Mouse (Mus musculus) adrenal gland, adult (tissue): ENCODE measurements around the gene Nrp2.

ENCODE experiments used
- DNase-seq, 2 experiments: peaks; one replicate each; pipeline ENCODE4 v3.0.0; 2022 to 2023; ENCODE audit warnings: low spot score in 1 of 2; ENCODE audit not compliant: inconsistent age in 2 of 2

Nrp2 gene

DNA sequence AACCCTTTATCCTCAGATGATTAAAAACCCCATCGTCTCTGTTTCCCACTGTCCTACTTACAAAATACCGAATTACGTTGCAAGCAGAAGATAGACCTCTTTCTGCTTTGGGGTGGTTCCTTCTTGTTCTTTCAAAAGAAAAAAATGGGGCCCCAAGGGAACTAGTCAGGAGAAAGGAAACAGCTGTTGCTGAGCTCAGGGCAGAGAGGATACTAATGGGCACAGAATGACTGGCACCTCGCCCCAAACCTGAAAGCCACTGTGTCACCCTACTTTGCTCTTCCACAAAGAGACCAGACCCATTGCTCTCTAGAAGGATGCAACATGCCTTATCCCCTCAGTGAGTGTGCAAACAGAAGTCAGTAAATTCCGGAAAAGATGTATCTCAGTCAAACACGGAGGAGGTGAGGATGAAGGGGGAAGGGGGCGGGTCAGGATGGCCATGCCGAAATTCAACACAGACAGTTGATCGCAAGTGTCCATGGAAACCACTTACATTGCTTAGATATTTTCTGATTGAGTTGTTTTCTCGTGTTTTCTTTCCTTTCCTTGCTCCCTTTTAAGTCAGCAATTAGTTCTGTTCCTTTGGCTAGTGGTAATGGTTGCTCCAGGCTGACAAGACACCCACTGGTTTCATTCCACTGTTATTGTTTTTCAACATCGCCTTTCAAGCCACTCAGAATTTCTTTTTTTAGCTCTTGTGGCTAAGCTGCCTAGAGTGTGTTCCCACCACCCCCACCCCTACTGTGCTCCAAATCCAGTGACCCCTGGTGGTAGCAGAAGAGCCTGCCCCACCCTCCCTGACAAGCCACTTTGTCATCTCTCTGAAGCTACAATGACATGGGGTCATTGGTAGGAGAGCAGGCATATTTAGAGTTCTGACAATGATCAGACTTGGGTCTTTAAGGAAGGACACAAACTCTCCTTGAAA lies 71.5 kb downstream of the Nrp2 start:
- no peak for DNase-seq

DNA sequence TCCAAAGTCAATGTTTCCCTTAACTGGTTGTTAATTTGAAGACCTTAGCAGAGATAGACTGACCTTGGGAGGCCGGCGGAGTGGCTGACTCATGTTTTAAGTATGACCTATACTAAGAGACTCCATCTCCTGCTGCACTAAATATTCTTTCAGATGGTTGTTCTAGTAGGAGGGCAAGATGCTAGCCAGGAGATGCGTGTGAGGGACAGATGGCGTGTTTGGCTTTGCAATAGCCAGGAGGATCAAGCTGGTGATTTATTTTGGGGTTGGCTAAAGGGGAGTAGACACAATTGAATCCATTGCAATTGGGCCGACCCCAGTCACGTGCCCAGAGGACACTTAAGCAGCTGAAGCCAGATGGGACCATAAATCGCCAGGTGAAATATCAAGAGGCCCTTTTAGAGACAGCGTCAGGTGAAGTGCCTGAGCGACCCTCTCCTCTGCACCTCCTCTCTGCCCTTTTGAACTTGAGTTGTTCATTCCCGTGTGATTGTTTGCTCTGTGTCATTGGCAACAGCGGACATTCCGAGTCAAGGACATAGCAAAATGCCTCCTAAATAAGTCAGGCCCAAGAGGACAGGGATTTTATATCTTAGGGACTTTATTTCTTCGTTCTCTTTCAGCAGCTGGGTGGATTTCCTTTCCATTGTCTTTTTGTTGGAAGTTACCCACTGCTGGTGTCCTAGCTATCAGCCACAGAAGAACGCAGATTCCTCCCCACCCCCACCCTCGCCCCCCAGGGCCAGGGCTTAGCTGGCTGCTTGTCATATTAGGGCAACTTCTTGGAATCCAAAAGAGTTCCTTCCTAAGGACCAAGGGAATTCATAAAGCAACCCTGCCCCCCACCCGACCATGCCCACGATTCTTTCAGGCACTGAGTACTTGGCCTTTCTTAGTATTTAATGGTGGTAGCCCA lies 74.5 kb downstream of the Nrp2 start:
- DNase-seq = peak; percentile 81 to 86

DNA sequence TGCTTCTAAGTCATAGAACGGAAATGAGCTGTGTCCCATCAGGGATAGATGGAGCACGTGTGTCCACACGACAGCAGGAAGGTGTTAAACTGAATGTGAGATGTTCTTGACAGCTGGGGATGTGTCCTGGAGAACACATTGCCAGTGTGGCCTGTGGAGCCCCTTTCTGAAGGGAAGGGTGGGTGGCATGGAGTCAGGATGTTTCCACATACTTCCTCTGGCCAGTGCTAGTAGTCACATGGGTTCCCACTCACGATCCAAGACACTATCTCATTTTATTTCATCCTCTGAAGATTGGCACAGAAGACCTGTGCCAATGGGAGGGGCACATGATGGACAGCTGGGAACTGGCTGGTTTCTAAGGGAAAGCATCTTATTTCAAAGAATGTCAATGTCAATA lies 75.8 kb downstream of the Nrp2 start:
- no peak for DNase-seq

DNA sequence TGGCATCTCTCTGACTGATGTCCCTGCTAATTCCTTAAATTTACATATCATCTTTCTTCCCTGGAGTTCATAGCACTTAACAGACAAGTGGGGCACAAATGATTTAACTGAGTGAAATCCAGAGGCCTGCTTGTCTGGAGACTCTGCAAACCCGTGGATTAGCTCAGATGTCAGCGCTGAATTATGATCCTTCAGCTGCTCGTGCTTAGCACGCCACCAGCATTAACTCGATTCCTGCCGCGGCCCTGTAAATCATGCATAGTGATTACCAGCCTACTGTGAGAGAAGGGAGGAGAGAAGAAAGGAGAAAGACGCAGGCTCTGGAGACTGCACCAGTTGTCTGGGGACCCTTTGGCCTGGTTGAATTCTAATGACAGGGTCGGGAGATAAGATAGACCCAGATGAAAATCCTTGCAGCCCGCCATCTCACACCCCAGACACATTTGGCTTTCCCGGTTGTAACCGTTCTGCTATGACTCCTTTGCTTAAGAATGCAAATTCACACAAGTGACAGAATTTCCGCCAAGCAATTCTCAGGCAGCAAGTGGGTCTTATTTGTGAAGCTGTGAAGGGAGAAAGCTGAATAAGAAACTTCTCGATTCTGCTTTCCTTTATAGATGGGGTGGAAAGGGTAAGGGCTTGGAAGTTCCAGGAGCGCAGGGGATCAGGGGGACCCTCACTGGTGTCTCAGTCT lies 77.1 kb downstream of the Nrp2 start:
- no peak for DNase-seq

DNA sequence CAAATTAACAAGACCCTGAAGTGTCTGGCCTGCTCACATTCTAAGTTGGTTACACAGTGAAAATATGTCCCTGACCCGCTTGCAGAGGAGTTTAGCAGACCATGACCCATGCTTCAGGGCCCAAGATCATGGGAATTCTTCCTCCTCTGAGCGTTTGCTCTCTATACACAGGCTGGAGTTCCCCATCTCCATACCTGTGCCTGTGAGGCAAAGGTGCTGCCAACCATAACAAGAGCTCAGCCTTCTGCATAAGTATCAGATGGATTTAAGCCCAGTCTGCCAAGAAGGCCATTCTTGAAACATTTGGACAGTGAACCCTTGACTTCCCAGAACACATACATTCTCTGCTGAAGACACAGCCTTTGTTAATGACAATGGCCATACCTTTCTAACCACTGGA lies 79.1 kb downstream of the Nrp2 start:
- DNase-seq = no peak

DNA sequence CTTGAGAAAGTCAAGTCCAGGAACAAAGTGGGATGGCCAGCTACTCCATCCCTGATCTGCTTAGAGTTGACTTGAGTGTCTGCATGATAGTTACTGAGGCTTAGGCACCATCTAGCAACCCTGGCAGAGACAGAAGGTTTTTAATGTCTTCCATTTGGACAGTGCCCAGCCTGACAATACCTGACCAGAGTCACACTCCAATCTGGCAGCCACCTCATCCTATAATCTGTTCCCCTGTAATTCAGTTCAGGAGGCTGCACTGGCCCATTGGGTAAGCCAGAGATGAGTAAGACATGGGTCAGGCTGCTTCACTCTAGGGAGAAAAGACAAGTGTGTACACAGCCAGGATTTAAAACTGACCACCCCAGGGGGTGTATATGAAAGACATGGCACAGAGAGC lies 79.5 kb downstream of the Nrp2 start:
- no peak for DNase-seq

DNA sequence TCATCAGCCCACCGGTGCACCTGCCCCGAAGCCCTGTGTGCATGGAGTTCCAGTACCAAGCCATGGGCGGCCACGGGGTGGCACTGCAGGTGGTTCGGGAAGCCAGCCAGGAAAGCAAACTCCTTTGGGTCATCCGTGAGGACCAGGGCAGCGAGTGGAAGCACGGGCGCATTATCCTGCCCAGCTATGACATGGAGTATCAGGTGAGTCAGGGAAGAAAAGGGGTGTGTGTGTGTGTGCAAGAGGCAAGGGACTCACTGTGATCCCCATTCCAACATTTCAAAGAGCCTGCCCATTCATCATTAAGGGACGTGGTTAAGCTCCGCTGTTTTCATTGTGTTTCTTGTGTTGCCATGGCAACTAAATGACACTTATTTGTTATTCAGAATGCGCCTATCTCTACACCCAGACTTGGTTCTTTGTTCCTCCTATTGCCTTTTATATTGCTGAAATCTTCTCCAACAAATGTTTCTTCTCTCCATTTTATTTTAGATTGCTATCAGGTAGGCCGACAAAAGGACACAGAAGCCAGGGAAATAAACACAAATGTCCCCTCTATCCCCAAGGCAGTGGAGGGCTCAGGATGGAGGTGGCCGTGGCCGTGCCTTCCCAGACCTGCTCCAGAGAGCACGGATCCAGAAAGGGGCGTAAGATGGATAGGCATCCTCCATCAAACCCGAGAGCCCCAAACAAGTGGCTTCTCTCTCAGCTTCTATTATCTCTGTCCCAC lies 80.4 kb downstream of the Nrp2 start:
- peak; percentile 49 to 77 for DNase-seq

DNA sequence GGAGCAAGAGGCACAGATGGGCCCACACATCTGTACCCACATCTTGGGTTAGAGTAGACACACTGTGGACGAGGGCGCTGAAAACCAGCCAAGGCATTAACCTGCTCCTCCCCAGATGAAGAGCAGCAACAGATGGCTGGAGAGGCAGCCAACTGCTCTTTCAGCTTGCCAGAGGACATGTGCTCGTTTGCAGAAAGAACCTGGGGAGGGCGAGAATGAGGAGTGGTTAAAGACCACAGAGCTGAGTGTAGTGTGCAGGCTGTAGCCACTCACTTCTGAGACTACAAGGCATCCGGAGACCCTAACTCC lies 81.0 kb downstream of the Nrp2 start:
- no peak for DNase-seq

DNA sequence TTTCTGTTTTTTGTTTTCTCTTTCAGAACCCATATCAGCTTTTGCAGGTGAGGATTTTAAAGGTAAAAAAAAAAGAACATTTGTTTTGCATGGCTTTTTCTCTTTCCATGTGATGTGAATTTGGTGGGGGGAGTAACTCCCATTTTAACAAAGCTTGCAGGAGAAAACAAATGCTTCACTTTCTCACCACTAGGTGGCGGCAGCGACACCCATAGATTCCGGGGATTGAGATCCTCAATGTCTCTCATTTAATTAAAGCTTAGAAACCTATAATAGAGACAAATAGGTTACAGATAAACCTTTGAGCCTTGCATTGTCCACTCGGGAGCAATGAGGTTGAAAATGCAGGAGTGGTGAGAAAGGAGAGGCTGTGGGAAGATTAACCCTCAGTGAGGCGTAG lies 83.2 kb downstream of the Nrp2 start:
- DNase-seq = peak; percentile 56 to 84

DNA sequence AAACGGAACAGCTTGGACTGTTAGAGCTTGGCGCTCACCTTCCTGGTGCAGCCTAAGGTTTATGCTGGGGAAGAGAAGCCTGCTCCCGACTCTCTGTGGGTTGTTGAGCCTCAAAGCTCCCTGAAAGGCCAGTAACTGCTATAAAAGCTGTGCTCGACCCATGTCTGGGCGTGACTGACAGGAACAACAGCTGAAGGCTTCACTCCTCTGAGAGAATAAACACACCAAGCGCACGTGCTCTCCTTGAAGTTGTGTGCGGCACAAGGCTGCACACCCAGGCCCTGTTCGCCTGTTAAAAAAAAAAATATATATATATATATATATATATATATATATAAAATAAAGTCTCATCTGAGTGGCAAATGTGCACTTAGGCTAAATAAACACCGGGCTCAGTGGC lies 84.5 kb downstream of the Nrp2 start:
- DNase-seq = no peak

DNA sequence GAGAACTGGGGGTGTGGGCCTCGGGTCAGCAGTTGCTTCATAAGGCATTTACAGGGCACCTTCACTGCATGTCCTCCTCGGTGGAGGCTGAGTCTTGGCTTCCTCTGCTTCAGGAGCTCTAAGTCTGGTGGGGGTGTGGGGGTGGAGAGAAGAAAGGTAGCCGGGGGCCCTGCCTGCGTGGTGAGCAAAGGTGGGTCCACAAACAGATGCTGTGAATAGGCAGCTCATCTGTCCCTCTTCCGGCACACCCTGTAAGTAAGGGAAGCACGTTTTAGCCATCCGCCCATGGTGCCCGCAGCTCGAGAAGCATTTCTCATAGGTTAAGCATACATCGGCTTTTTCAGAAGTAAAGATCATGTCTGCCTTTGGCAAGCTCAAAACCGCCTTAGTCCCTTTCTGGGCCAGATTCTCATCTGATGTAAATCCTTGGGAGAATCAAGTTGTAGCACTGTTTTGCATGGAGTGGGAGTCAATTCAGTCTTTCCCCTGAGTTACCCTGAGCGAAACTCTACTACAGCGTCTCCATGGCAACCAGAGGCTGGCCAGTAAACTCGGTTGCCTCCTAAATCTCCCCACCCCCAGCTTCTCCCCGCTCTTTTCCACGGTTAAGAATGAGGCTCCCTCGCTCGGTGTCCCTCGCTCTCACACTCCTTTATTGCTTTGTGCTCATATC lies 91.3 kb downstream of the Nrp2 start:
- DNase-seq = peak; percentile 46 to 78

DNA sequence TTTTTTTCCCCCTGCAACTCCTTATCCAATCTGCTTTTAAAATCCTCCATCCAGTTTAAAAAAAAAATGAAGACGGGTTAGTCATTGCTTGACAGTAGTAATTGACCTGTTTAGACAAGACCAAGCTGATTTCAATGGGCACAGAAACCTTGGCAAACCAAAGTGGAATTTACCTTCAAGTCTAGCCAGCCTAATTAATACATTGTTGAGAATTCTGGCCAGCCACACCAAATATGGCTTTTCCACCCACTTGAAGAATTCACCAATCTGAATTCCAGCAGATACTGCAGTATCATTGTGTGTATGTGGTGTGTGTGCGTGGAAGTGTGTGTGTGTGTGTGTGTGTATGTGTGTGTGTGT lies 91.8 kb downstream of the Nrp2 start:
- no peak for DNase-seq

DNA sequence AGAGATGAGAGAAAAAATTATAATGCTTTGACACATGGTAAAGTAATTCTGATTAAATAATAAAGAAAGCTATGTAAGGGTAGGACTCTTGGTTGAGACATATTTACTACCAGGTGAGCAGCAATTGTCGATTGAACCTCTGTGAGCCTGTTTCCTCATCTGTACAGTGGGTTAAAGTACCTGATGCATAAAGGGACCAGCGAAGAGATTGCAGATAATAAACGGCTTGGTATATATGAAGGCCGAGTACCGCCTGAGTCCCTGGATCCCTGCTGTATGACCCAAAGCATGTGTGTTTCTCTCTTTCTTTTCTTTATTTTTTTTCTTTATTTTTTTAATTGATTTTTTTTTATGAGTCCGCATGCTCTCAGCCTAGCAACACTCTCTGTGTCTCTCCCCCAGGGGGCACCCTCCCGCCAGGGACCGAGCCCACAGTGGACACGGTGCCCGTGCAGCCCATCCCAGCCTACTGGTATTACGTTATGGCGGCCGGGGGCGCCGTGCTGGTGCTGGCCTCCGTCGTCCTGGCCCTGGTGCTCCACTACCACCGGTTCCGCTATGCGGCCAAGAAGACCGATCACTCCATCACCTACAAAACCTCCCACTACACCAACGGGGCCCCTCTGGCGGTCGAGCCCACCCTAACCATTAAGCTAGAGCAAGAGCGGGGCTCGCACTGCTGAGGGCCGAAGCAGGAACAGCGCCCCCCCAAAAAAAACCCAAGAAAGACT lies 92.4 kb downstream of the Nrp2 start:
- peak; percentile 59 to 75 for DNase-seq

DNA sequence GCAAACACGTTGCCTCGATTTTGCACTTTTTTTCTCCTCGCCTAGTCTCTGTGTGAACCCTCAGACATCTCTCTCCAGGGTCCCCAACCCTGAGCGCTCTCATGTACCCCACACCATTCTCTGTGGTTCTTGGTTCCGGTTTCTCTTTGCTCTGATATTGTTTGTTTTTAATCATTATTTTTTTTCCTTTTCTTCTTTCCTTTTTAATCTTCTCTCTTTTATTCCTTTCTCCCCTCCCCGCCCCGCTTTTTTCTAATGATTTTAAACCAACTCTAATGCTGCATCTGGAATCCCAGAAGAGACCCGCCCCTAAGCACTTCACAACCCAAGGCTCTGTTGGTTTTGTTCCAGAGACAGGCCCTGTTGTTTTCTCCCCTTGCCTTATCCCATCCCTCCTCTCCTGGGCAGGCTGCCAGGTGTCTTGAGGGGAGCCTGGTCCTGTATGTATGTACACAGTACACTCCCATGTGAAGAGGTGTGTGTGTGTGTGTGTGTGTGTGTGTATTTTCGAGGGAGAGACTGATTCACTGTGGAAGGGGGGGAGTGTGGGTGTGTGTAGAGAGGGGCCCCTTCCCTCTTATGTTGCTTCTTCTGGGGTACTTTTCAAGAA lies 93.1 kb downstream of the Nrp2 start:
- no peak for DNase-seq

DNA sequence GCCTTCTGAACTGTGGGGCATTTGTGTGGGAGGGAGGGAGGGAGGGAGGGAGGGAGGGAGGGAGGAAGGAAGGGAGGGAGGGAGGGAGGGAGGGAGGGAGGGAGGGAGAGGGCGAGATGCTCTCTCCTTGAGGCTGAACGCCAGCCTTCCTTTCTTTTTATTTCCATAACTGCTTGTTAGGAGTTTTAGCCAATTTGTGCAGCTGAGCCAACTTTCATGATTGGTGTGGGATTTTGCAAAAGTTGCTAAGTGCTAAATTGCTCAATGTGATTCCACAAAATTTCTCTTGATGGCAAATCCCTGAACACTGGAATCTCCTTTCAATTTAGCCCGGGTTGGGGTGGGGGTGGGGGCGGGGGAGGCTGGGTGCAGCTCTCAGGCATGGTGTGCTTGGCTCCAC lies 96.3 kb downstream of the Nrp2 start:
- DNase-seq = no peak

DNA sequence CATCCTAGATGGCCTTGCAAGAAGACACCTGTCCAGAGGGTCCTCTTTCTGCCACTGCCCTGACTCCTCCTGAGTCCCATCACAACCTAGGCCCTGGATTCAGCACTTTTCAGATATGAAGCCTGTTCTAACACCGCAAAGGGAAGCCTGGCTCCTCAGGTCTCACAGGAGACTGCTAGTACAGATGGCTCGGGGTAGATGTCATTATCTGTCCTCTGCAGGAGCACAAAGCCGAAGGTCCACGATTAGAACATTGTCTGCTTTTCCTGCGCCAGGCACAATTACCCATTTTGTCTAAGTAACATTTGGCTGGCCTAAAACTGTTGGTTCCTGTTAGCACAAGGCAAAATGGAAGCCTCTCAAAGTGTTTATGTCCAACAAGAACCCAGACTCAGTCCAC lies 97.3 kb downstream of the Nrp2 start:
- DNase-seq = no peak

DNA sequence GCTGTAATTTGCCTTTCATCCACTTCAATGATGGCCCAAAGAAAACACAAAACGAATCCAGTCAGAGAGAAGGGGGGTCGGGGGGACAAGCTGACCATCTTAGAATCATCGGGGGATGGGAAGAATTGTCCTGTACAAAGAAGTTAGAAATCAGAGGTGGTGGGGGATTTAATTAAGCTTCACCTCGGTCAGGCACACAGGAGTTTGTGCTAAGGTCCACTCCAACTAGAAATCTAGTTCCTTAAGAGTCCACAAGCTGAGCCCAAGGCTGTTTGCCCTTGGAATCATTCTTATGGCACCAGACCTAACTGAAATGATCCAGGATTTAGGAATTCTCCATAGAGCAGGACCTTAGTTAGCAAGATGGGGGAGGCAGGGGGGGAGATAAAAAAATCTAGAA lies 98.3 kb downstream of the Nrp2 start:
- no peak for DNase-seq

DNA sequence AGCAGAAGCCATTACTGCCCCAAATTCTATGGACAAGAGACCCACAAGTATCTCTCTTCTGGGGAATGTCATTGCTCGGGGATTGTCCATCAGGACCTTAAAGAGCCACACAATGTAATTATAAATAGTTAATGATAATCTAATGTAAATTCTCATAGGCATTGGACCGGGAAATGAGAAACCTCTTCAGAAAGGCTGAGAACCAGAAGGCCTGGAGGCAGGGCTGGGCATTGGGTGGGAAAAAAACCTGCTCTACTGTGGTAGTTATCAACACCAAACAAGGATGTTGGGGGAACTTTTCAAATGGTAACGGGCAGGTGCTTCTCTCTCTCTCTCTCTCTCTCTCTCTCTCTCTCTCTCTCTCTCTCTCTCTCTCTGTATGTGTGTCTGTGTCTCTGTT lies 98.8 kb downstream of the Nrp2 start:
- DNase-seq = no peak

DNA sequence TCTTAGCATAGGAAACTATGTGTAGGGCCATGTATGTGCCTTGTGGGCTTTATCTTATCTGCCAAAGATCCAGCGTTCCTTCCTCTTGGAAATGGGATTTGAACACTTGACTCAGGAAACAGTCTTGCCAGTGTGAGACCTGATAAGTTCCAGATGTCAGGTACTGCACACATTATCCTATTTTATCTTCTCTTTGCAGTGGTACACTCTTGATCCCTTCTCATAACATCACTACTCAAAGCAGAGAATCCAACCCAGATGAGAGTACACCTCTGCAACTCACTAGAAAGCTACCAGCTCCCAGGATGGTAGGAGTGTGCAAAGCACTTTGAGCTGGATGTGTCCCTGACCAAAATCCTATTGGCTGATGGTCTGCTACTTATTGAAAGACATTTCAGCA lies 100.5 kb downstream of the Nrp2 start:
- no peak for DNase-seq
